Mouse (Mus musculus) c-Kit-negative CD71-positive TER-119-positive erythroid progenitor cells, embryonic 14.5 days (primary cell): ENCODE data around the gene Cfap299.
"Not testable (repeated sequence)": the region's sequence is repeated elsewhere in the genome, so short reads cannot be mapped to it uniquely, and the experiment has no call there.

Source experiments
- DNase-seq: peaks from one replicate; pipeline ENCODE4 v3.0.0-alpha.2; 2013; ENCODE audit warnings: low read depth, low spot score

Cfap299 gene

GRCm38 (mm10) chr5:98328848-98329624 lies at the start of gene Cfap299:
TSS of gene Cfap299 (plus strand) at chr5:98329304.
- no peak for DNase-seq

- no peak for DNase-seq
Measured at GRCm38 (mm10) chr5:98281993-98282392, 47.1 kb upstream of the Cfap299 start.

- no peak for DNase-seq
Measured at GRCm38 (mm10) chr5:98283696-98284478, 45.2 kb upstream of the Cfap299 start.

- no peak for DNase-seq
Measured at GRCm38 (mm10) chr5:98290642-98291041, 38.5 kb upstream of the Cfap299 start.

- no peak for DNase-seq
Measured at GRCm38 (mm10) chr5:98292388-98293048, 36.6 kb upstream of the Cfap299 start.

- DNase-seq = no peak
Measured at GRCm38 (mm10) chr5:98293049-98293715, 35.9 kb upstream of the Cfap299 start.

GRCm38 (mm10) chr5:98300079-98300478 lies 29.0 kb upstream of the Cfap299 start:
- no peak for DNase-seq

- no peak for DNase-seq
Measured at GRCm38 (mm10) chr5:98305673-98306072, 23.4 kb upstream of the Cfap299 start.

- DNase-seq = no peak
Measured at GRCm38 (mm10) chr5:98306528-98306927, 22.6 kb upstream of the Cfap299 start.

GRCm38 (mm10) chr5:98326625-98327024 lies 2.5 kb upstream of the Cfap299 start:
- DNase-seq = no peak

- DNase-seq = not testable (repeated sequence)
Measured at GRCm38 (mm10) chr5:98343751-98344150, 14.6 kb downstream of the Cfap299 start.

GRCm38 (mm10) chr5:98344581-98344980 lies 15.5 kb downstream of the Cfap299 start:
- DNase-seq = no peak

- no peak for DNase-seq
Measured at GRCm38 (mm10) chr5:98346067-98346466, 17.0 kb downstream of the Cfap299 start.

GRCm38 (mm10) chr5:98348605-98349004 lies 19.5 kb downstream of the Cfap299 start:
- DNase-seq = no peak

- DNase-seq = no peak
Measured at GRCm38 (mm10) chr5:98359912-98360311, 30.8 kb downstream of the Cfap299 start.

- no peak for DNase-seq
Measured at GRCm38 (mm10) chr5:98360792-98361419, 31.8 kb downstream of the Cfap299 start.

- DNase-seq = no peak
Measured at GRCm38 (mm10) chr5:98363428-98363827, 34.3 kb downstream of the Cfap299 start.

- DNase-seq = no peak
Measured at GRCm38 (mm10) chr5:98365340-98365739, 36.2 kb downstream of the Cfap299 start.

GRCm38 (mm10) chr5:98368822-98369221 lies 39.7 kb downstream of the Cfap299 start:
- DNase-seq = no peak

GRCm38 (mm10) chr5:98369426-98369825 lies 40.3 kb downstream of the Cfap299 start:
- no peak for DNase-seq
